Mouse (Mus musculus) lung, embryonic 16.5 days (tissue): ENCODE measurements around the gene Lrfn2. TPM values are rescaled to one million over a fixed set of nuclear protein-coding genes. Genes with fewer than 3 reads are reported as not detected.
A peak's percentile ranks its signal among the peaks of the same experiment; 100 is the strongest.

Experiments
- ATAC-seq: fragments of 200-750 bp; cut with Nextera tagmentation; 2 replicates; pipeline ENCODE4 v1.8.0; 2017; ENCODE audit warnings: low read depth, mild to moderate bottlenecking, moderate library complexity
- H3K27ac ChIP-seq: fragments of 300-500 bp; sonication (generic); 2 replicates; pipeline ENCODE4 v1.5.1; 2014; ENCODE audit warnings: mild to moderate bottlenecking, control low read depth, low read length
- H3K27me3 ChIP-seq: fragments of 300-500 bp; sonication (generic); 2 replicates; pipeline ENCODE4 v1.6.1; 2014; ENCODE audit warnings: low read depth, low read length, mixed read lengths; ENCODE audit not compliant: control insufficient read depth, insufficient read depth
- H3K36me3 ChIP-seq: fragments of 300-500 bp; sonication (generic); 2 replicates; pipeline ENCODE4 v1.6.1; 2014; ENCODE audit warnings: low read length; ENCODE audit not compliant: control insufficient read depth, insufficient read depth
- H3K4me1 ChIP-seq: fragments of 300-500 bp; sonication (generic); replicated peaks from 2 replicates; pipeline ENCODE4 v1.6.1; 2014; ENCODE audit warnings: low read length, mixed read lengths; ENCODE audit not compliant: control insufficient read depth, insufficient read depth
- H3K4me2 ChIP-seq: fragments of 300-500 bp; sonication (generic); 2 replicates; pipeline ENCODE4 v1.6.1; 2014; ENCODE audit warnings: low read depth, low read length, control low read depth
- H3K4me3 ChIP-seq: fragments of 300-500 bp; sonication (generic); 2 replicates; pipeline ENCODE4 v1.5.1; 2014; ENCODE audit warnings: mild to moderate bottlenecking, low read length, control low read depth
- H3K9ac ChIP-seq: fragments of 300-500 bp; sonication (generic); 2 replicates; pipeline ENCODE4 v1.6.1; 2014; ENCODE audit warnings: low read length, control low read depth
- H3K9me3 ChIP-seq: fragments of 300-500 bp; sonication (generic); 2 replicates; pipeline ENCODE4 v1.6.1; 2016; ENCODE audit warnings: low read length; ENCODE audit not compliant: control insufficient read depth
- WGBS: fragments of 180-500 bp; shearing (Covaris S2); extraction: QIAGEN DNeasy Blood & Tissue Kit; methylation state at CpG from one replicate; pipeline ENCODE4 v1.1.7; 2014; 5-methylcytosine and 5-hydroxymethylcytosine counted together
- polyA plus RNA-seq: library from polyadenylated mRNA; unstranded; fragments of >200 nt; fragmentation: Nextera tagmentation; extraction: Ambion mirVana; gene quantifications from 2 replicates; pipeline ENCODE4 v1.2.1, GENCODE M21; 2015

Gene Lrfn2
- polyA plus RNA-seq, 1 experiment from 2014 or later = 0.25 TPM

- Histone ChIP-seq H3K4me3 (no peak overlapping the region), H3K9me3 (no peaks in the 10 kb centered on the region), H3K9ac (no peak overlapping the region), H3K27ac (no peak overlapping the region), H3K4me2 (no peak overlapping the region), H3K36me3 (no peaks in the 10 kb centered on the region), H3K4me1 (0 out of 2 replicates have a peak, but pooled peaks cover 2% of the 10 kb centered on the region), H3K27me3 (no peaks in the 10 kb centered on the region)
- ATAC-seq = peak; percentile 75; the same call in 1 of the 2 replicates
- WGBS = 13% methylated on average over 11 of the region's 11 CpGs
Observed at GRCm38 (mm10) chr17:49043806-49044640, 111.8 kb downstream of the Lrfn2 start.

- Histone ChIP-seq H3K27me3 (no peaks in the 10 kb centered on the region), H3K4me1 (0 out of 2 replicates have a peak, but pooled peaks cover 2% of the 10 kb centered on the region), H3K36me3 (no peaks in the 10 kb centered on the region), H3K4me2 (no peak overlapping the region), H3K9me3 (no peaks in the 10 kb centered on the region), H3K4me3 (no peak overlapping the region), H3K27ac (no peak overlapping the region), H3K9ac (no peak overlapping the region)
- ATAC-seq = no peak
- 39% methylated on average over 4 of the region's 4 CpGs for WGBS
Observed at GRCm38 (mm10) chr17:49047921-49048320, 115.7 kb downstream of the Lrfn2 start.

DNA sequence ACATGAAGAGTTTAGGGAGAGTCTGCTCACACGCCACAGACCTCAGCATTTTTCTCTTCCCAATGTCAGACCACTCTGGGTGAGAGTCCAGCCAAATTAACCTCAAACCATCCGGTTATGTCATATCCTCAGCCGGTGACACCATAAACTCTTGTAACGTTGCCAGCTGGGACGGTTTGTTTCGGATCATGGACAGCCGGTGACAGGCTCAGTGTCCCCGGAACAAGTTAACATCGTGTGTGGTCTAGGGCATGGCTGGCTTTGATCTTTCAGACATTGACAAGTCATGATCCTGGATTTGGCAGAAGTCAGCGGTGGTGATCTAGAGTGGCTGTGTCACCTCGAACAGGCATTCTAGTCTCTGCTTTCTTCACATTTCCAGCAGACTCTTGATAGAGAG is 119.1 kb downstream of the Lrfn2 start:
- no peaks in the 10 kb centered on the region for H3K4me1 ChIP-seq
- H3K36me3 ChIP-seq = no peaks in the 10 kb centered on the region
- no peaks in the 10 kb centered on the region for H3K9me3 ChIP-seq
- H3K9ac ChIP-seq = no peak overlapping the region
- H3K4me2 ChIP-seq = no peak overlapping the region
- H3K27ac ChIP-seq = no peak overlapping the region
- H3K27me3 ChIP-seq = no peaks in the 10 kb centered on the region
- 52% methylated on average over 11 of the region's 11 CpGs for WGBS
- no peak overlapping the region for H3K4me3 ChIP-seq
- peak; percentile 87 for ATAC-seq

DNA sequence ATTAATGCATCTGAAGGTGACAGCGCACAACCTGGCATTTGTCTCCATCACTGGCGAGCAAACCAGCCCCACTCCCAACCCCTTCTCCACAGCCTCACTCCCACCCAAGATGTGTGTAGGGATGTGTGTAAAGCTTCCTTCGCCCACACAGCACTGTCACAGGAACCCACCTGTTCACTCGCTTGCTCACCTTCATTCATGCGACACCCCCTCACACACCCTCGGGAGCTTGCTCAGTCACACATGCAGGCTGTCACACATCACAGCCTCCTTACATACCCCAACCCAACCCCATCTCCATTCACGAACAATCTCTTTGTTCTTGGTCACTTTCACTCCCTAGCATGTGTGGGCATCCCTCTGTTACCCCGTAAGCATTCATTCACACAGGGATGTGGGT is 129.0 kb downstream of the Lrfn2 start:
- ATAC-seq = no peak
- H3K36me3 ChIP-seq = no peaks in the 10 kb centered on the region
- no peak overlapping the region for H3K27ac ChIP-seq
- no peak overlapping the region for H3K9ac ChIP-seq
- H3K4me3 ChIP-seq = no peak overlapping the region
- H3K4me1 ChIP-seq = no peaks in the 10 kb centered on the region
- no peak overlapping the region for H3K4me2 ChIP-seq
- WGBS = 82% methylated on average over 8 of the region's 8 CpGs
- H3K27me3 ChIP-seq = no peaks in the 10 kb centered on the region
- no peaks in the 10 kb centered on the region for H3K9me3 ChIP-seq

- Histone ChIP-seq H3K27me3 (no peaks in the 10 kb centered on the region), H3K4me3 (no peak overlapping the region), H3K9ac (no peak overlapping the region), H3K4me2 (no peak overlapping the region), H3K27ac (no peak overlapping the region), H3K4me1 (no peaks in the 10 kb centered on the region), H3K9me3 (no peaks in the 10 kb centered on the region), H3K36me3 (no peaks in the 10 kb centered on the region)
- 45% methylated on average over 3 of the region's 3 CpGs for WGBS
- ATAC-seq = no peak
Observed at GRCm38 (mm10) chr17:49063789-49064188, 131.6 kb downstream of the Lrfn2 start.

DNA sequence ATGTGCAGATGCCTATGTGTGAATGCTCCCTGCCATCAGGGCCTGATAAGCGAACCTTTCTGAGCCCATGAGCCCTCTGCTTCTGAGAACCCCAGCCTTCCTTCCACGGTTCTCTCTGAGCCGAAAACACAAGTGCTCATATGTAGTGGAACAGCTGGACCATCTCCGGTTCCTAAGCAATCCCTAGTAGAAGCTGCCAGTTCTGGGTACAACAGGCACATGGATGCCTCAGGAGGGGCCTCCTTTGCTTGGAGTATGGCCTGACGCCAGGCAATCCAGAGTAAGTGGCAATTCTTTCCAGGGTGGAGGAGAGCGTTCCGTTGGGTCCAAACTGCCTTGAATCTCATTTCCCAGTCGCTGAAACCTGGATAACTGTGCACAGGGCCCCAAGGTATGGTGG is 132.3 kb downstream of the Lrfn2 start:
- Histone ChIP-seq H3K36me3 (no peaks in the 10 kb centered on the region), H3K4me3 (no peak overlapping the region), H3K9ac (no peak overlapping the region), H3K27me3 (no peaks in the 10 kb centered on the region), H3K27ac (no peak overlapping the region), H3K4me2 (no peak overlapping the region), H3K4me1 (no peaks in the 10 kb centered on the region), H3K9me3 (no peaks in the 10 kb centered on the region)
- 67% methylated on average over 8 of the region's 8 CpGs for WGBS
- ATAC-seq = no peak

DNA sequence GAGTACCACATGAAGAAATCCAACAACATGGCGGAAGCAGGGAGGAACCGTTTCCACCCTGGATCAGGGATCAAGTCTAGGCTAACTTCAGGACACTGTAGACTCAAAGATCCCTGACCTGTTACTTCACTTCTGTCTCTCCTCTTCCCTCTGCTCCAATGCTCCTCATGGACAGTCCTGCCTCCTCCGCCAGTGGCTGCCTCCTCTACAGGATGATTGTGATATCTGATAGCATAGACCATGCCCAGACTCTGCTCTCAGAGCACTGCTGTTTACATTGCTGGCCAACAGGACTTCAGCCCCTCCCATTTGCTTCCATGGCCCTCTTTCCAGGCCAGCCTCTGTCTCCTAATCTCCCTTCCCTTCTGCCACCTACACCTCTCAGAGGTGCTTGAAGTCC is 132.9 kb downstream of the Lrfn2 start:
- no peaks in the 10 kb centered on the region for H3K36me3 ChIP-seq
- 80% methylated on average over 3 of the region's 3 CpGs for WGBS
- no peak overlapping the region for H3K9ac ChIP-seq
- H3K9me3 ChIP-seq = no peaks in the 10 kb centered on the region
- H3K4me3 ChIP-seq = no peak overlapping the region
- H3K4me2 ChIP-seq = no peak overlapping the region
- no peak overlapping the region for H3K27ac ChIP-seq
- H3K4me1 ChIP-seq = no peaks in the 10 kb centered on the region
- no peak; the same call in 1 of the 2 replicates for ATAC-seq
- no peaks in the 10 kb centered on the region for H3K27me3 ChIP-seq

- no peak overlapping the region for H3K4me3 ChIP-seq
- no peak overlapping the region for H3K4me2 ChIP-seq
- H3K27ac ChIP-seq = no peak overlapping the region
- no peak for ATAC-seq
- 60% methylated on average over 6 of the region's 6 CpGs for WGBS
- no peaks in the 10 kb centered on the region for H3K4me1 ChIP-seq
- H3K9ac ChIP-seq = no peak overlapping the region
- H3K36me3 ChIP-seq = no peaks in the 10 kb centered on the region
- no peaks in the 10 kb centered on the region for H3K27me3 ChIP-seq
- H3K9me3 ChIP-seq = no peaks in the 10 kb centered on the region
Observed at GRCm38 (mm10) chr17:49066748-49067147, 134.6 kb downstream of the Lrfn2 start.

DNA sequence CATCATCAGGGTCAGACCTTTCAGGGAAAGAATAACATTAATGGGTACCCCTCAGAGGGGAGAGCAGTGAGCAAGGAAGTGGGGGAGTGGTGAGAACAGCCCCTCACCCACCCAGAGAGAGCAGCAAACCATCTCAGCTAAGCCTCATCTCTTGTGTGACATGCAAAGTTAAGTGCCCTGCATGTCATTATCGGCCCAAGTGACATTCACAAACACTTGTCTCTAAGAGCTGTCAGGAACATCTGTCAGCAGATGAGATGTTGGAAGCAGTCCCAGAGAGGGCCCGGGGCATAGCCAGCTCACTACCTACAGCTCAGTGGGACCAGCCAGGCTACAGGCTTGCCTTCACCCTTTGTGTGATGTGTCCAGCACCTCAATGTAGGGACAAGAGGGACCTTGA is 146.0 kb downstream of the Lrfn2 start:
- no peak overlapping the region for H3K9ac ChIP-seq
- no peak overlapping the region for H3K4me3 ChIP-seq
- no peaks in the 10 kb centered on the region for H3K36me3 ChIP-seq
- 0 out of 2 replicates have a peak, but pooled peaks cover 3% of the 10 kb centered on the region for H3K4me1 ChIP-seq
- no peak overlapping the region for H3K4me2 ChIP-seq
- 5% methylated on average over 2 of the region's 2 CpGs for WGBS
- no peak for ATAC-seq
- H3K9me3 ChIP-seq = no peaks in the 10 kb centered on the region
- no peaks in the 10 kb centered on the region for H3K27me3 ChIP-seq
- H3K27ac ChIP-seq = no peak overlapping the region
